Mouse (Mus musculus): ENCODE results near the gene Cdh18. TPM values are rescaled to one million over a fixed set of nuclear protein-coding genes. Genes with fewer than 3 reads are reported as not detected.

The Cdh18 gene
- not detected for total RNA-seq (2023)

DNA sequence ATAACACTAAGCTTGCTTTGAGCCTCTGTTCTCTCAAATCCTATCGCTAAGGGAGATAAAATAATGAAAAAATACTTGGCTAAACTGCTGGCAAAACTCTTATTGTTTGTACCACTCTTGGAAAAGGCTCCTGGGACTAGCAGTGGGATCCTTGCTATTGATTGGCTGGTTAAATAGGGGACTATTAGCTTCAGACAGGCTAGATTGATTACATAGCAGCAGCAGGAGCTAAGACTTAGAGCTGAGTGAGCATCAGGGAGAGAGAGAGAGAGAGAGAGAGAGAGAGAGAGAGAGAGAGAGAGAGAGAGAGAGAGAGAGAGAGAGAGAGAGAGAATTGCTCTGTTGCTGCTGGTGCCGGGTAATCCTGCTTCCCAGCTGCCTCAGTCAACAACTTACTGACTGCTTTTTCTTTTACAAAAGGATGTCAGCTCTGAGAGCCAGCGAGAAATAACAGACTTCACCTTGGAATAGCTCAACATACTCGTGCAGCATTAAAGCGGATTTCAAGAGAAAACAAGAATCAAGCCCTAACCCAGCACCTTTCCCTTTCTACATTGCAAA lies at the start of gene Cdh18:
Gene Cdh18, plus strand, starts transcription at position 312 of the 561 bp plus-strand sequence.

